Mouse (Mus musculus) gastrocnemius, postnatal 36 days (tissue): ENCODE measurements around the gene Exoc4. TPM values are rescaled to one million over a fixed set of nuclear protein-coding genes. Genes with fewer than 3 reads are reported as not detected.

Source experiments
- DNase-seq, 2 experiments: peaks; one replicate each; pipeline ENCODE4 v3.0.0; 2022
- intact Hi-C: fragments of 180-260 bp; cut with DNase I; formaldehyde crosslinking; loops from one replicate; pipeline ENCODE4 v1.15.1; 2025
- total RNA-seq, 2 experiments: library from RNA; stranded (reverse); gene quantifications; 2 replicates each; pipeline ENCODE4 v1.2.3; 2021

The Exoc4 gene
- total RNA-seq, 2 experiments from 2014 or later: 41.7 to 44.2 TPM

GRCm38 (mm10) chr6:33465392-33465791 is 216.5 kb downstream of the Exoc4 start:
- no peak for DNase-seq
- intact Hi-C loops: no loop called here

GRCm38 (mm10) chr6:33466168-33466839 is 217.4 kb downstream of the Exoc4 start:
- DNase-seq: no peak
- intact Hi-C loops: no loop called here

DNA sequence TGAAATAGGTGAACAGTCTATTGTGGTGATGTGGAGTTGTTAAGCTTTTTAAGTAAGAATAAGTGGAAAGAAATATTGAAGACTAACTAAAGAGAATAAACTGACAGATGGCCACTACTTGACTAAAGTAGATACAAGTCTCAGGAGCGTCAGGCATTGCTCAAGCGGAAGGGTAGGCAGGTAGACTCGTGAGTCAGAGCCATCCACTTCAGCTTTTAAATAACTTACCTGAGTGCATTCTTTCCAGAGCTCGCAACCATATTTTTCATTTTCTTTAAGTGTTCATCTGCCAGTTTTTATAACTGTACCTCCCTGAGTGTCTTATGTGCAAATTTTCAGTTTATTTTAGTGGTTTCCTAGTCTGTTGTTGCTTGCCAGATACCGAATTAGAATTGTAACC is 219.6 kb downstream of the Exoc4 start:
- DNase-seq: no peak
- intact Hi-C loops: no loop called here

- intact Hi-C loops: no loop called here
These were observed 227.2 kb downstream of the Exoc4 start for GRCm38 (mm10) chr6:33476134-33476533.

DNA sequence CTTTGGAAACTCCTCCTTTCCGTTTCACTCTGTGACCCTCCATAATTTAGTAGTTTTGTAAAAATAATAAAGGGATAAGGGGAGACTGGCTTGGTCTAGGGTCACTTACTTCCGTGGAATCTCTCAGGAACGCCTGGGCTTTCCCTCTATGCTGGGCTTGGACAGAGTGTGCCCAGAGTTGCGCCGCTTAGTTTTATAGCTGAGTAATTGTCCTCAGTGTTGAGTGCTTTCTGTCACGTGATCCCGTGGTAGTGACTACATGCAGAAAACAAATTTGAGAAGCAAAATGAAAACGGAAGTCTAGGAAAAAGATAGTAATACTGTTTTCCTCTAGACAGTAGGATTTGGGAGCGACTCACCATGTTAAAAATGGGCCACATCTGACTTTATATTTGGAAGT is 235.7 kb downstream of the Exoc4 start:
- intact Hi-C loops: no loop called here
- DNase-seq: no peak

More at GRCm38 (mm10) chr6:33476134-33476533, 227.2 kb downstream of the Exoc4 start:
- DNase-seq: no peak

GRCm38 (mm10) chr6:33489788-33490187 is 240.9 kb downstream of the Exoc4 start:
- intact Hi-C loops: no loop called here
- DNase-seq: no peak

DNA sequence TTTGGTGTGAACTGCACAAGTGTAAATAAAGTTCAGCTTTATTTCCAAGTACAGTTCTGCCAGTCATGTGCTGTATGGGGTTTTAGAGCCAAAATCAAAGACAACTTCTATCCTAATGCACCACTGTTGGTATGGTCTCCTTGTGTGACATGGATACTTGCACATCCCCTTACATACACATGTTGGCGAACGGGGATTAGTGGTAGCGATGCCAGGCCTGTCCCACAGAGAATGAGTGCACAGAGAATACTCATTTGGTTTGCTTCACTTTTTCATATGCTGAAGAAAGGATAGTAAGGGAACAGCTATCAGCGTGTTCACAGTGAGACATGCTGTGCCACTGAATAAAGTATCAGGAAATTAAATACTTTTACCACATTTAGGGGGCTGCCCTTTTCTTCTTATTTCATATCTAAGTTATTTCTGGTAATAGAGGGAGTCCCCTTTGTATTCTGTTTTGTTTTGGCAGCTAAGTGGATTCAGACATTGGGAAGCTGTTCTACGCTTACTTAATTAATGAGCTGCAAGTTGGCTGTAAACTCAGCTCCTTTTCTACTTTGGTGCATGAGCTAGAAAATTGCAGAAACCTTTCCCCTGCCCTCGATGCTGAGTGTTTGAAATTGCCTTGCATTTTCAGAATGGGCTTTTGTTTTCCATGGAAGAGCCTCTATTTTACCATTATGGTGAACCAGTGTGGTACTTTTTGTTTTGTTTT is 247.4 kb downstream of the Exoc4 start:
- no peak for DNase-seq
- intact Hi-C loops: no loop called here

DNA sequence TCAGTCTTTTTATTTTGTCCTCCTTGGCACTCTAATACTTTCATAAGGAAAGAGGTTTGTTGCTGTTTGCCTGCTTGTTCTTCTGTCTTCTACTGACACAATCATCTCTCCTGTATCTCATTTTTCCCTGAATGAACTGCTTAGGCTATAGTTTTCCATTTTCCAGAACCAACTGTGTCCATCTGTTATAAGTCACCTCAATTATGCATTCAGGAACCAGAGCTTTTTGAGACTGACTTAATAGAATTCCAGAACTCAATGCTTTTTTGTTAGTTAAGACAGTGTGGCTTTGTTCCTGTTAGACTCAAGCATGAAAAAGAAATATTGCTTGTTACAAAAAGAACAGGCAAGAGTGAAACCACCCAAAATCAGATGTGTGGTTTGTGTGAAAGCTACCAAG is 248.5 kb downstream of the Exoc4 start:
- intact Hi-C loops: no loop called here
- DNase-seq: no peak

DNA sequence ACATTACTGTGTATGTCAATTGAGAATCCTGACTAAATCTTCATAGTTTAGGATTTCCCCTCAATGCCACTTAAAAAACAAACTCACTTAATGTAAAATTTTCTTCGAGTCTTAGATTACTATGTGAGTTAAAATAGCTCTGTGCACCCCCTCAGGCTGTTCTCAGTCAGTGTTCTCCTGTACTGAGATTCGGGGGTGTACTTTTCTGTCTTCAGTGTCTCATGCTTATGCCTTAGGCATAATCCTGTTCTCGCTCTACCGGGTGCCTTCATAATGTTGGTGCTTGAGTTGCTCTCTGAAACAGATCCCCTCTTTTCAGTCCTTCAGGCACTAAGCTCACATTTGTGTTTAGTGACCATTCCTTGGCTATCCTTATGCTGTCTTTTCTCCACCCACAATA is 253.5 kb downstream of the Exoc4 start:
- intact Hi-C loops: no loop called here
- DNase-seq: no peak

- no peak for DNase-seq
- intact Hi-C loops: no loop called here
These were observed 254.5 kb downstream of the Exoc4 start for GRCm38 (mm10) chr6:33503381-33503780.

GRCm38 (mm10) chr6:33507134-33507533 is 258.2 kb downstream of the Exoc4 start:
- intact Hi-C loops: no loop called here
- DNase-seq: no peak

DNA sequence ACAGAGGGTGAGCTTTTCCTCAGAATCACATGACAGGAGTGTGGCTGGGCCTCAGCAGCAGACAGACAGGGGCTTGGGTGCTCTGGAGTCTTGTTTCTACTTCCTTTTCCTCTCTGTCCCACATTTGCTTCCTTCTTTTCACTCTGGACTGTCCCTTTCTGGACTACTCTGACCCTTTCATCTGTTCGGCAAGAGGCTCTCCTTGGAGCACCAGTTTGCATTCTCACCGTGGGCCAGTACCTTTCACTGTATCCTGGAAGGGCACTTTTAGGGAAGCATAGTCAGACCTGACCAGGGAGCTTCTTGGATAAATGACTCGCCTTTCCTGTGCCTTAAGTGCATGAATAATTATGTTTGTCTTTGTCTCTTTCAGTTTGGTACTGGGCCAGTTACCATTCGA is 266.5 kb downstream of the Exoc4 start:
- no peak for DNase-seq
- intact Hi-C loops: no loop called here

DNA sequence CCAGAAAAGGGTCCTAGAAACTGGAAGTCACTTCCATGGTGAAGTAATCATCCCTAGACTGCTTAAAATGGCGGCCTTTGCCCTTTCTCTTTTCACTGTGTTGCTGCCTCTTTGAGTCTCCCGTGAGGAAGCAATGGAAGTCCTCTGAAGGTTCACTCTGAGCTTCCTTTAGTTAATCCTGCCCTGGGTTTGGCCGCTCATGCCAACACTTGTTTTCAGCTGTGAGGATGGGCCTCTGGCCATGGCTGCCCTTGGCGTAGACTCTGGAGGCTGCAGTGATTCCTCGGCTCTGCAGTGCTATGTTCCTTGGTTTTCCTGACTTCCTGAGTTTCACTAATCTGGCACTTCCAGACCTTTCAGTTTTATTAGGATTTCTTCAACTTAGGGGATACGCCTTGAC is 267.9 kb downstream of the Exoc4 start:
- intact Hi-C loops: no loop called here
- peak; percentile 17 to 28 for DNase-seq

DNA sequence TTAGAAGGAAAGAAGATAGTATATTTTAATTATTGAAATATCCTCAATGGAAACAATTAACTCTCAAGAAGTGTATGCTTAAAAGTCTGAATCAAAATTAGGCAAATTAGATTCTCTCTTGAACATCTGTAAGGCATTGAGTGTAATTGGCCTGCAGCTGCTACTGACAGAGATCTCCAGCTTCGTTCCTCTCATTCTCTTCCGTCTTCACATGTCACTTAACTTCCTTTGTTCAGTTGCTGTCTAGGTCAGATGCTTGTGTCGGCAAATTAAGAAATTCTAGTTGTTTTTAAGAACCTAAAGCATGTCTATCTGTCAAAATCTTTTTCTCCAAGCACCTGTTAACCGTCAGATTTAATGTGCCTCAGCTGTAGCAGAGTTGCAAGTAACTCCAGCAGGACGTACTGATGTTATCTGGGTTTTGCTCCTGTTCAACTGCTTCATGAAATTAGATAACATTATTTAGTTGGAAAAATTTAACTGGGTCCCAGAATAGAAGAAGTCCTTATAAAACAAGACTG is 269.1 kb downstream of the Exoc4 start:
- intact Hi-C loops: no loop called here
- DNase-seq: no peak

DNA sequence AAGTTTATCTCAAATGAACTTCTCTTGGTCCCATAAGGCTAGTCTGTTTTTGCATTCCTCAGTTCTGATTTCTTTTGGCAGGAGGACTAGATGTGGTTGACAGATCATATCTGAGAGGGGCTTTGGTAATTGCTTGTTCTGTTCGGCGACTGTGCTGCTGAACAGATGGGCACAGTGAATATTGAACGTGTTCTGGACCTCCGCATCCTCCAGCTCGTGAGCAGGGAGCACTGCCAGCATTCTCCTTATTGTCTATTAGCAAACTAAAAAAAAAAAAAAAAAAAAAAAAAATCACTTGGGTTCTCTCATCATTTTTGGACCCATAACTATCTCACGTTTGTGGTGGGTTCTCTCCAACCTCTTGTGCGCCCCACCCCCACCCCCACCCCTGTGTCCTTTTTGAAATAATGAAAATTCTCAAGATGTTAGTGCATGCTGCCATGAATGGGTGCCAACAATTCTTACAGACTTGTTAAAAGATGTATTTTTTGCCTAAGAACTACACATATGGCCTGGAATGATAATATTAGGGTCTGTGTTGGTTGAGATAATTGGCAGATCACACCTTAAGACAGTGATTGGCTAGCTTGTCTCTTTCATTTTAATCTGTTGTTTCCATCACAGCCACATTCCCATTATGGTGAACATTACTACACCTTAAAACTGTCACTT is 276.9 kb downstream of the Exoc4 start:
- intact Hi-C loops: no loop called here
- no peak for DNase-seq

DNA sequence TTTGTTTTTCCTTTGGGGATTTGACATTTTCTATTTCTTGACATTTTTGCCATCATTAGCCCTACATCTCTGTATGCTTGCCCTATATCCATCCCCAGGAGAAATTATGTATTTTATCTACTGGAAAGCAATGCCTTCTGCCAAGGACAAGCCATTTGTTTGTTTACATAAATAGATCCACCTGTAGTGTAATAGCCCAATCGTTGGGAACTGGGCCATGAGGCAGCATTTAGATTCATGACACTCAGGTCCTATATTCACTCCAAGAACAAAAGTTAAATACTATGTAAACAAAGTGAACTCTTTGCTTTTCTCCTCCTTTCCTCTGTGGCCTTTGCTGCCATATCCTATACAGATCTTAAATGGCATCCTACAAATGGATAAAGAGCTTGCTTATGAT is 291.5 kb downstream of the Exoc4 start:
- DNase-seq: no peak

GRCm38 (mm10) chr6:33542712-33543111 is 293.8 kb downstream of the Exoc4 start:
- no peak for DNase-seq
- intact Hi-C loops: no loop called here

More for the DNA sequence above, 291.5 kb downstream of the Exoc4 start:
- intact Hi-C loops: no loop called here

GRCm38 (mm10) chr6:33551934-33552333 is 303.0 kb downstream of the Exoc4 start:
- DNase-seq: peak in 1 of 2 experiments; percentile 12
- intact Hi-C loops: no loop called here

GRCm38 (mm10) chr6:33560925-33561324 is 312.0 kb downstream of the Exoc4 start:
- intact Hi-C loops: no loop called here
- DNase-seq: no peak

- intact Hi-C loops: no loop called here
- no peak for DNase-seq
These were observed 313.0 kb downstream of the Exoc4 start for GRCm38 (mm10) chr6:33561911-33562310.

DNA sequence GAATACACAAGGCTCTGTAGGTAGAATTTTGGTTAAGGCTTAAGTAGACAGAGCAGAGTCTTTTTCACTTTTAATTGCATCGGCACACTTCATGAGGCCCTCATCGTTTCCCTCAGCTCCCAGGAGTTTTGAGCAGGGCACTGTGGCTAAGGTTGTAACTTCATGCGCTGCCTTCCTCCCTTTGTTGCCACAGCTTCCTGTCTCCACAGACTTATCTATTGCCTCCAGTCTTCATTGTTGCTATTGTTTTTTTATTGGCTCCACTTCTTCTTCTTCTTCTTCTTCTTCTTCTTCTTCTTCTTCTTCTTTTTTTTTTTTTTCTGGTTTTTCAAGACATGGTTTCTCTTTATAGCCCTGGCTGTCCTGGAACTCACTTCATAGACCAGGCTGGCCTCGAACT is 327.1 kb downstream of the Exoc4 start:
- intact Hi-C loops: no loop called here
- DNase-seq: no peak
